Mouse (Mus musculus) urinary bladder, adult 2 months (tissue): ENCODE results near the gene Uggt2. TPM values are rescaled to one million over a fixed set of nuclear protein-coding genes. Genes with fewer than 3 reads are reported as not detected.

Experiments used
- DNase-seq: peaks from one replicate; pipeline ENCODE4 v3.0.0; 2022; ENCODE audit warnings: low spot score
- polyA plus RNA-seq: library from polyadenylated mRNA; depleted of rRNA; stranded (reverse); fragments of >200 nt; gene quantifications from 2 replicates; pipeline ENCODE4 v1.2.3, GENCODE M21; 2012; rRNA removed

Gene Uggt2
- 10.7 and 12.9 TPM in 2 replicates for polyA plus RNA-seq

DNA sequence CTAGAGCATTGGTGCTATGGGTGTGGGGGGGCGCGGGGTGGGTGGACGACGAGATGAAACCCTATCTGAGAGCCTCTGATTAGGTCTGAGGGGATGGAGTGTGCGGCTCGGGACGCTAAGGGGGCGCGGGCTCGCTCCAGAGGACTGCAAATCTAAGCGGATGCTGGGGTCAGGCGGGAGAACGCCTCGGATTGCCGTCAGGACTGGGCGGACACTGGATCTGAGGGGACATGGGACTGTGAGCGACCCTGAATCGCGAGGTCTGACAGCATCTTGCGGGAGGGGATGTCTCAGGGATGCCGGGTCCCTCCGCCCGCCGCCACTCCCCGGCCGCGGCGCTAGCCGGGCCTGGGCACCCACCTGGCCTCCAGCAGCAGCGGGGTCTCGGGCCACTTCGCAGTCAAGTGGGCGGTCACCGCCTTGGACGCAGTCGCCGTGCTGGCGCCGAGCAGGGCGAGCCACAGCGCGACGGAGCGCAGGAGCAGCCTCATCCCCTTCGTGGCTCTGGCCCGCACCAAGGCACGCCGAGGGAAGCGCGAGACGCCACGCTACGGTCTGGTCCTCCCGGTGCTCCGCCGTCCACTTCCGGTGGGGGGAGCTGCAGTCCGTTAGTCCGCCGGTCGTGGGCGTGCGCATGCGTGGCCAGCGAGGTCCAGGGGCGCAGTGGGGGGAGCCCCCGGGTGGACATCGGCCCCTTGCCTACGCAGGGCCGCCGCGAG, at the start of gene Uggt2:
Gene Uggt2, minus strand, starts transcription at position 580 of the 719 bp plus-strand sequence.
- peak; percentile 65 for DNase-seq

DNA sequence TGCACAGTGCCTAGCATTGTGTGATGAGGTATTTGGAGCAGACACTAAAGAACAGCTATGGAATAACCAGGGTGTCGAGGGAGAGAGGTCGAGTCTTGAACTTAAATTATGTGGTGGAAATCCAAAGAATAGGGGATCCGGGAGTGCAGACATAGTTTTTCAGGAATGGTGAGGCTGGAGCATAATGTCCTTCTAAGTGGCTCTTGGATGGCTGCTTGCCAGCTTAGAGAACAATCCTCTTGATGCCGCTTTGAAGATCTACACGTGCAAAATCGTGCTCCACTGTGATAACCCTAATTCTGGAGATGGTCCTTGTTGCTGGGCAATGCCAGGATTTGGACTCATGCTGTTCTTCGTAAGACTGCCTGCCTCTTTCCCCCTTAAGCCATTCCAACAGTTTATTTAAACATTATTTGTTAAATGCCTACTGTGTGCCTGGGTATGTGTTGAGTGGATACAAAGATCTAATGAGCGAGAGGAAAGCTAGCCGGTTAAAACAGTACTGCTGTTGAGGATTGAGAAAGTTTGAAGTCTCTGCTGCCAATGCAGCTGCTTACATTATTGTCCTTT, 40.2 kb upstream of the Uggt2 start:
- no peak for DNase-seq

DNA sequence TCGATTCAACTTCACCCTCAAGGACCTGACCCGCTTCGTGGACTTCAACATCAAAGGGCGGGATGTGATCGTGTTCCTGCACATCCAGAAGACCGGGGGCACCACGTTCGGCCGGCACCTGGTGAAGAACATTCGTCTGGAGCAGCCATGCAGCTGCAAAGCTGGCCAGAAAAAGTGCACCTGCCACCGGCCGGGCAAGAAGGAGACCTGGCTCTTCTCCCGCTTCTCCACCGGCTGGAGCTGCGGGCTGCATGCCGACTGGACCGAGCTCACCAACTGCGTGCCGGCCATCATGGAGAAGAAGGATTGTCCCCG, 39.5 kb upstream of the Uggt2 start:
- peak; percentile 22 for DNase-seq

DNA sequence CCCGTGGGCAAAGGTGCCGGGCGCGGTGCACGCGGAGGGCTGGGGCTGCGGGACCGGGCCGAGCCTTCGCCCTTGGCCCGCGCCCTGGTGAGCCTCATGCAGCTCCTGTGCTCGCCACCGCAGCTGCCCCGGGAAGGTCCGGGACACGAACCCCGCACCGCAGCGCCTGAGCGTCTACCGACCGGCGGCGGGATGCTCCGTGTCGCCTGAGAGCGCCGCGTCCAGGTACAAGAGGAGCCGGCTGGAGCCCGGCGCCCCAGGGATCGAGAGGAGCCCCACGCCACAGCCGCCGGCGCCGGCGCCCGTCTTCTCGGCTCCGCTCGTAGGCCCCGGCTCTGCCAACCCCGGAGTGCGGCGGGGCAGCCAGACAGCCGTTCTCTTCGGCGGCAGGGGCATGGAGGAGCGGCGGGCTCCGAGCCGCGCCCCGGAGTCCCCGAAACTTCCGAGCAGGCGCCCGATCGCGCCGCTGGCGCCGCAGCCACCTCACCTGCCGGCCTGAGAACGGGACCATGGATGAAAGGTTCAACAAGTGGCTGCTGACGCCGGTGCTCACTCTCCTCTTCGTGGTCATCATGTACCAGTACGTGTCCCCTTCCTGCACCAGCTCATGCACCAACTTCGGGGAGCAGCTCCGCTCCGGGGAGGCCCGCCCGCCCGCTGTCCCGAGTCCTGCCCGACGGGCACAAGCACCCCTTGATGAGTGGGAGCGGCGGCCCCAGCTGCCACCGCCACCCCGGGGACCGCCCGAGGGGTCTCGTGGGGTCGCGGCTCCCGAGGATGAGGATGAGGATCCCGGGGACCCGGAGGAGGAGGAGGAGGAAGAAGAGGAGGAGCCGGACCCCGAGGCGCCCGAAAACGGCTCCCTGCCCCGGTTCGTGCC, 38.9 kb upstream of the Uggt2 start, which contains the start of gene Hs6st3:
Gene Hs6st3, plus strand, starts transcription at position 436 of the 880 bp plus-strand sequence.
- DNase-seq = peak; percentile 21

DNA sequence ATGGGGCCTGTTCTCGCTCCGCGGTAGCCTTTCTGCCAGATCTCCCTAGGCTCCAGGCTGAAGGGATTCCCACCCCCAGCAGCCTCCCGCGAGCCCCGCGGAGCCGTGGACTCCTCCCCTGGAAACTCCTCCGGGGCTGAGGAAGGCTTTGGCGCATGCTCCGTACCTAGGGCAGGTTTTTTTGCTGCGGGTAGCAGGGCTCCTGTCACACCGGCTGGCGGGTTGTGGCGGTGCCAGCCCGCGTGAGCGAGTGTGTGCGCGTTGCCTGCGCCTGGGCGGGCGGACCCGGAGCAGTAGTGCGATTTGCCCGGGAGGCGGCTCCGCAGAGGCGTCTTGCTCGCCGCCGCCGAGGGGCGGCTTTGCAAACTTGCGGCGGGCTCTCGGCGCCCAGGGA, 38.3 kb upstream of the Uggt2 start:
- peak; percentile 48 for DNase-seq

DNA sequence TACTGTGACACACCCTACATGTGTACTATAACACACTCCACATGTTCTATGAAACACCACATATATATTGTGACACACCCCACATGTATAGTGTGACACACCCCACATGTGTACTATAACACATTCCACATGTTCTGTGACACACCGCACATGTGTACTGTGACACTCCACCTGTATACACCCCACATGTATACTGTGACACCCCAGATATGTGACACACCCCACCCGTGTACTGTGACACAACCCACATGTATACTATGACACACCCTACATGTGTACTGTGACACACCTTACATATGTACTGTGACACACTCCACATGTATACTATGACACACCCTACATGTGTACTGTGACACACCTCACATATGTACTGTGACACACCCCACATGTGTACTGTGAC, 28.1 kb upstream of the Uggt2 start:
- DNase-seq = no peak

DNA sequence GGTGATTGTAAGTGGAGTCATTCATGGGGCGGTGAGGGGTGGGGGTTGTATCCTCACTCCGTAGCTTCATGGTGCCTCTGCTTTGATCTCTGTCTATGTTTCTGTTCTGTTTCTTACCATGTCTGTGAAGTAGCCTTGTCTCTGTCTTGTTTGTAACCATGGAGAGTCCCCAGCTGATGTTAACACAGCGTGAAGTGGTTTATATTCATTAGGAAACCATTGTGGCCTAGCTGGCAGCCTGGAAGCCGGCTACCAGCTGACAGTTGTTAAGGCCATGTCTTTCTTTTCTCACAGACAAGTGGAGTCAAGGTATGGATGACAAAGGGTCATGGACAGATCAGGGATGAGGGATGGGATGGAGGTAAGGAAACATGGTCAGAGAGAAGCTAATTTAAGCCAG, 26.6 kb upstream of the Uggt2 start:
- no peak for DNase-seq

DNA sequence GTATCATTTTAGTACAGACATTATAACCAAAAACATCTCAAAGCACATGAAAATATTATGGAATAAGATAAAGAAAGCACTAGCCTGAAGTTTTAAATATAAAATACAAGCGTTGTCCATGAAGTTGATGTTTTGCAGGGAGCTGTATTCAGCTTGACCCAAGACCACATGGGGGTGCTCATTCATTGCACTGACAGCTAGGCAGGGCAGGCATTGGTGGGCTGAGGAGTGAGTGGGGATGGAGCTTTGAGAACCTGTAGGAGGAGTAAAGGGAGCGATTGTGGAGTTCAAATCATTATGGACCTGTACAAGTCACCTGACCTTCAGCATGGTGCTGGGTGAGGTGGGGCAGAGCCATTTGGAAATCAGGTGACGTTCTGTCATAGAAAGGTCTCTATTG, 24.8 kb upstream of the Uggt2 start:
- DNase-seq = no peak

DNA sequence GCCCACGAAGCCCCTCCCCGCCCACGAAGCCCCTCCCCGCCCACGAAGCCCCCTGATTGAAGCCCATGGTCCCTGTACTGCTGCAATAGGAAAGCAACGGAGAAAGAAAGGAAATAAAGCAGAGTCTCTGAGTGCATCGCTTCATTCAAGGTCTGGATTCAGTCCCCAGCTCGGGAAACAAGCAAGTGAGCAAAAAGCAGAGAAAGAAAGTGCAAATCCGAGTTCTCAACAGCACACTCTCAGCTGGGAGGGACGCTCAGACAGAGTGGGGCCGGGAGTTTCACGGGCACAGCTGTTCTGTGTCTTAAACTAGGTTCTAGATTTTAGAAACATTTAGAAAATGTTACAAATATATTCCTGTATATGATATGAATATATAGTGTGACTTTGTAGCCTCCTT, 24.4 kb upstream of the Uggt2 start:
- no peak for DNase-seq

DNA sequence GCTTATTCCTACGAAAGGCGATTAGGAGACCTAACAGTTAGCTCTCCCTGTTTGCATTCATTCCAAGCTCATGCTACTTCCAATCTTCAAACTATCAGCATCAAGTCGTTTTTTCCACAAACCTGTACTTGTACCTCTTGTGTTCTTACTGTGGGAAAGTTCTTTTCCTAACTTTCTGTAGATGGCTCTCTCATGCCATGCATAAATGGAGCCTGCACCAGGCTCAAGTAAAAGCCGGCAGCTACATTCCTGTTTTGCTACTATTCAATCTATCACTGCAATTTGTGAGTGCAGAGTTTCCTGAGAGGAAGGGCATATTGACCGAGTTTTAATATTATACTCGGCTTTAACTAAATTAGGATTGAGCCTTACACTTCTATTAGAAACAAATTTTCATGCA, 13.3 kb upstream of the Uggt2 start:
- no peak for DNase-seq

DNA sequence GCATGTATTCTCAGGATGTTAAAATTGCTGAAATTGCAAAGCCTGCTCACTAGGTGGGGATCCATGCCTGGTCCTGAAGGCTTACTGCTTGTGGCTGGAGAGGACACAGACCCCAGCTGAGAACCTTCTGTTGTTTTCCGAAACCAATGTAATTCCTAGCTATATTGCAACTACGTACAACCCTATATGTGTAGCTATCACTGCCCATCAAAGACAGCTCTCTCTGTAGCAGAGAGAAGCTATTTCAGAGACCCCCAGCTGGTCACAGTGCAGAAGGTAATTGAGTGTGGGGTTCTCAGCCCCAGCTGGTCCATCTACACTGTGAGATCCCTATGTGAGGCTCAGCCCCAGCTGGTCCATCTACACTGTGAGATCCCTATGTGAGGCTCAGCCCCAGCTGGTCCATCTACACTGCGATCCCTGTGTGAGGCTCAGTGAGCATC, 10.6 kb upstream of the Uggt2 start:
- no peak for DNase-seq

DNA sequence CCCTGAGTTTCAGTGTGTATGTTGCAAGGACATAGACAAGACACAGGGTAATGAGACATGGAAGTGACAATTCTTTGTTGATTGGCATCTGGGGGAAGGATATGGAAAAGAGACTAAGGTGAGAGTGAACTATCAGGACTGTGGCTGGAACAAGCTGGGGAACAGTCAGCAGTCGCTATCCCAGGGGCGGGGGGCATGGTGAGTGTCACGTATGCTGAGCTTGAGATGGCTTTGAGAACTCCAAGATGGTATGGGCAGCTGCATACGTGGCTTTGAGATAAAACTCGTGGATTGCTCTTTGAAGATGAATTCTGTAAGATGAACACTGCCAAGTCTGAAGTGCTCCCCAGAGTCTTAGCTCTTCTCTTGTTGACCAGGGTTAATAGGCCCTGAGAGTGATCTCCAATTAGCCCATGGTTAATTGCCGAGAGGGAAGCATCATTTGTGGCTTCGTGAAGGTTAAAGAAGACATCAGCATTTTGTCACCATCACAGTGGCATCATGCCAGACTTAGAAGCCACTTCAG, 9.6 kb upstream of the Uggt2 start:
- no peak for DNase-seq

DNA sequence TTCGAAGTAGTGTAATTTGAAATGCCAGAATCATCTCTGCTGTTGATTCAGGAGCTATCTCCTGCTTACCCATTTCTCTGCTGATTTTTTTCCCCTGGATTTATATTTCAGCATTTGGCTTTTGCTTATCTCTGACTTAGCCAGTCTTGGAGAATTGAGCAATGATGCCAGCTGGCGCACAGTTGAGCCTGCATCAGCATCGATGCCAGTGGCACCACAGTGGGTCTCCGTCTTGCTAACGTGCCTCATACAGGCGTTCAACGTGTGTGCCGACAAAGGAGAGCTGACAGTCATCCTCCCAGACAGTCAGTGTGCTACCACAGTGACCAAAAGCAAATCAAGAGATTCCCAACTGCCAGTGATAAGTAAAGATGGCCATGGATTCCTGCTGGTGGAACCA, 8.4 kb upstream of the Uggt2 start:
- DNase-seq = no peak

DNA sequence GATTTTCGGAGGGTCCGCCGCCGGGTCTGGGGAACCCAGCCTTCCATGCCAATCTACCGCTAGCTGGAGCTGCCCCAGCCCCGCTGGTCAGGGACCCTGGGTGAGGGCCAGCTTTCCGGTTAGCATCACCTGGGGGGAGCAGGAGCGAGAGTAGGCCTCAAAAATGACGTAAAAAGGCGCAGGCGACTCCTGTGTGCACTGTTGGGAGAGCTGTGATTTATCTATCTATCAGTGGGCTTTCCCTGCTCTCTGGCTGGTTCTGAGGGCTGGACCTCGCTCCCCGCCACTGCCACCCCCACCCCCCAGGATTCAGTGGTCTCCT, 301 bp upstream of the Uggt2 start:
- no peak for DNase-seq

DNA sequence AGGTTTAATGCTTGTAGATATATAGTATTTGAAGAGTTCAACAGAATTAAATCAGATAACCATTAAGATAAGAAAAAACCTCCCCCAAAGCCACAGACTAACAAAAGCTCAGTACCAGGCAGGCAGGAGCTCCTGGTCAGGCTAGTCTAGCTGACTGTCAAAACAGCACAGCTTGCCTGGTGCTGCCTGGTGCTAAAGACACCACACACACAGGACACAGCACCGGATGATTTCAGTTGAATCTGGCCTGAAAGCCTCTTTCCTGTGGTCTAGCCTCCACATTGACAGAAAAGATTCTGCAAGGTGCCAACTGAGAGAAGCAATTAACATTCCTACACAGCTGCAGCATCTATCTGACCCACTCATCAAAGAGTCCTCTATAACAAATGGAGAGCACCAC, 37.4 kb downstream of the Uggt2 start:
- no peak for DNase-seq

DNA sequence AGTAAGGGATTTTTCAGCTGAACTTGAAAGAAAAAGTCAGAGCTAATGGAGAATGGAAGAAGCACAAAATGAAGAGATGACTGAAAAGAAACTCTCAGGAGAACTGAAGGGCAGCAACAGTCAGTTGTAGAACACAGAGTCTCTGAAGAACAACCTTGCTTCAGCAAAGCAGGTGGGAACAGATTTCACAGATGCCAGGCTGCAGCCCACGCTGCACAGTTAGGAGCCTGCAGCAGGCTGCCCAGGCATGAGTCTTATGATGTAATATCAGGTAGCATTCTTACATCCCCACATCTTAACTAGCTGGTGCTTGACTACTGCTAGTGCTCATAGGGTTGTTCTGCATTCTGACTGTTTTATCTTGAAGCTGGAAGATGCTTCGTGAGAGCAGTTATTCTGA, 38.5 kb downstream of the Uggt2 start:
- no peak for DNase-seq

DNA sequence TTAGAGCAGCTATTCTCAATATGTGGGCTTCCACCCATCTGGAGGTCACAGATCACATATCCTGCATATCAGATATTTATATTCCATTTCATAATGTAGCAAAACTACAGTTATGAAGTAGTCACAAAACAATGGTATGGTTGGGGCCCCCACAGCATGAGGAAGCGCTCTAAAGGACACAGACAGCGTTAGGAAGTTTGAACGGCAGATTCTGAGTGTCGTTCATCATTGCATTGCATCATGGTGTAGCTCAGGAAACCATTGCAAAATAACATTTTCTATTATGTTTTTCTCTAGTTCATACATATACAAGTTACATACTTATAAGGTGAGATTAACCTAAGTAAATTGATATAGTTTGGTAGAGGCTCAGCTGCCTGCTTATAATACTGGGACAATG, 42.2 kb downstream of the Uggt2 start:
- DNase-seq = no peak

DNA sequence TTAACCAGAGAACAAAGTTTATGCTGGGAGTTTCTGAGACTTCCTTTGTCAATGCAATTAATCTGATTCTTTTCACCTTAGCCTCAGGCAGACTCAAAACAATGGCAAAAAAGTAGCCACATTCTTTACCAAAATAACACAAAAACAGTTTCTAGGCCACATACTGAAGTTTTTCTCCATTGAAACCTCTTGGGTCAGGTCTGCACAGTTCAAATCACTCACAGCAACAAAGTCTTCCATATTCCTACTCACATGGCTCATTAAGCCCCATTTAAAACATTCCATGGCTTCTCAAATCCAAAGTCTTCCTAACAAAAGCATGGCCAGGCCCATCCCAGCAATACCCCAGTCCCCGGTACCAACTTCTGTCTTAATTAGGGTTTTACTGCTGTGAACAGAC, 46.3 kb downstream of the Uggt2 start:
- no peak for DNase-seq

DNA sequence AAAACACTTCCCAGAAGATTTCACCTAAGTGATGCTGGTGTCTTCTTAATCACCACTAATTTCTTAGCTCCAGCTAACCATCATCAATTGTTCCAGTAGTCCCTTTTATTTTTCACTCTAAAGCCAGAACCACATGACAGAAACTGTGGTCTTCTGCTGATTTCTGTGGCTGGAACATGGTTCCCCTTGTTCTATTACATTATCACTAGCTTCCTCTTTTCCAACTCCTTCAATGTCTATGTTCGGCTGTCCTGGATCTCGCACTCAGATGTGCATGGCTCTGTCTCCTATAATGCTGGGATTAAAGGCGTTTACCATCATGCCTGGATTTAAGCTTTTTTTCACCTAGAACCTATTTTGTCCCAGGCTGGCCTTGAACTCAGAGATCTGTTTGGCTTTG, 46.9 kb downstream of the Uggt2 start:
- DNase-seq = no peak

DNA sequence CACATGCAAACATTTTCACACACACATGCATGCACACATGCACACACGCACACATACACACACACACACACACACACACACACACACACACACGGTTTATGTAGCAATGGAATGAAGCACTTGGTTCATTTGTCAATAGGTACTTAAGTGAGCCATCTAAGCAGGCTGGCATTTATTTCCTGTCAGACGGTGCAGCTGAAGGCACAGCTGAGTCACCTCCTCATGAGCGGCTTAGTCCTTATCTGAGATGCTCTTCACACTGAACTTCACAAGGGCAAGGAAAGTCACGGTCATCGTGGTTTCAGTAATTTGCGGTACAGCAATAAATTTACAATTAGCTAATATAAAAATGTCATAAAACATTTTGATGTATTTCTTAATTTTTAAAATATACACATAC, 55.5 kb downstream of the Uggt2 start:
- DNase-seq = no peak

DNA sequence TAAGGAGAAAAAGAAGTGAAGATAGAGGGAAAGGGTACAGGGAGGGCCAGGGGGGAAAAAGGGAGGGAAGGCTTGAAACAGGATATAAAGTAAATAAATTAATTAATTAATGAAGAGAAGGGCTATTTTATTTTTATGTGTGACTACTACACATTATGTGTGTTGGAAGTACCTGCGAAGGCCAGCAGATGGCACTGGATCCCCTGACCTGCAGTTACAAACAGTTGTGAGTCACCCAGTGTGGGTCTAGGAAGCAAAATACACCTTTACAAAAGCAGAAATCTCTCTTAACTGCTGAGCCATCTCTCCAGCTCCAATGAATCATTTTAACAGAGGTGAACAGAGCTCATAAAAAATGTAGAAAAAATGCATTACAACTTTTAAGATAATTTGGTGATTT, 59.0 kb downstream of the Uggt2 start:
- no peak for DNase-seq

DNA sequence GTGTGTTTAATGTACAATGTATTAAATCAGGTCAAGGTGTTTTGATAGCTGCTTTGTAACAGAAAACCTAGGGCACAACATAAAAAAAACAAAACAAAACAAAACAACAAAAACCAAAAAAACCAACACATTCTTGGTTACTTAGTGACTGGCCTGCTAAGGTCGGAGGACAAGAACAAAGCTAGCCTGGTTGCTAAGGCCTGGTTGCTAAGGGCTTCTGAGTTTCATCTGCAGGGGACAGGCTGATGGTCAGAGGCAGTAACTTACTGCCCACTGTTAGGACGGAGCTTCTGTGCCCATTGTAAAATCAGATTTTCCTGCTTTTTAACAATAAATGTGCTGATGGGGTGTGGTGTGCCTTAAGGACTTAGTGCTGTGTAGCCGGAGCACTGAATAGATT, 61.5 kb downstream of the Uggt2 start:
- no peak for DNase-seq
